Mouse (Mus musculus) G1E (cell line): ENCODE results near the gene Tnc.

Experiments used
- CTCF ChIP-seq: IDR thresholded peaks from 2 replicates; pipeline ENCODE4 v1.5.1; 2012; ENCODE audit warnings: low read depth, low read length, inconsistent platforms, mixed read lengths
- GATA1 ChIP-seq: IDR thresholded peaks from 2 replicates; pipeline ENCODE4 v1.6.1; 2012; ENCODE audit warnings: borderline replicate concordance, low read length, inconsistent platforms, mixed read lengths

DNA sequence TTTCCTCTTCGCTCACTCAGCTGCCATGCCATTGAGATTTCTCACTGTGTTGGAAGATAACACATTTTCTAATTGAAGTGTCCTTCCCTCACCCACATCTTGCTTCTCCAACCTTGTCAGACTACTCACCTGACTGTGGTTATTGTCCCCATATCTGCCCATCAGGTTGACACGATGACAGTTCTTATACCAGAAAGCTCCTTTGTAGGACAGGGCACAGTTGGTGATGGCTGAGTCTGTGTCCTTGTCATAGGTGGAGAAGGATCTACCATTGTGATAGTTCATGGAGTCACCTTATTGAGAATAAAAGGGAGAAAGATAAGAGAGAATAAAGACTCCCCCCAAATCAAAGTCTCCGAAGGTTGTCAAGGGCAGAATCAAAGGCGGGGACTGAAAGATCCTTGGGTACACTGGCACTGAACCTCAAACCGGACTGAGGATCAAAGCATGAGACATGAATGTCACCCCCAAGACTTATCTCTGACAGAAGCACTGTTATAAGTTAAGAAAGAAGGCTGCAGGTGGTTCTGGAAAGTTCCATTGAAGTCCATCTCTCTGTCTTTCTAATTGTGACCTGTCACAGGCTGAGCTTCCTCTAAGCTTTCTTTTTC lies 84.9 kb downstream of the Tnc start:
- no peak for TF ChIP-seq CTCF
- TF ChIP-seq GATA1 = no peak
